Mouse (Mus musculus) kidney, adult 11 months (tissue): Measurements from ENCODE around the gene Hddc3.
"Not testable (repeated sequence)": the region's sequence is repeated elsewhere in the genome, so short reads cannot be mapped to it uniquely, and the experiment has no call there.

ENCODE experiments used
- DNase-seq: peaks from one replicate; pipeline ENCODE4 v3.0.0; 2022

Gene Hddc3

DNA sequence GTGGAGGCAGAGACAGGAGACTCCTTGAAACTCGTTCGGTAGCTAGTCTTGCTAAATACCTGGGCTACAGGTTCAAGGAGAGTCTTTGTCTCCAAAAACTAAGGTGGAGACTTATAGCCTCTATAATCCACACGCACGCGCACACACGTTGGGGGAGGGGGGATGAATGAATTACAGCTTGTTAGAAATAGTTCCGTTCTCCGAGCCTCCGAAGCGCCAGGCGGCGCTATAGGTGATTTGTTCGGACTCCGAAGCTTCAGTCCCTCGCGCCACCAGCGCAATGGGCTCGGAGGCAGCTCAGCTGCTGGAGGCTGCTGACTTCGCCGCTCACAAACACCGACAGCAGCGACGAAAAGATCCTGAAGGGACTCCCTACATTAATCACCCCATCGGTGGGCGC is at the start of gene Hddc3:
Gene Hddc3 (plus strand): TSS at position 247 of the 400 bp plus-strand sequence.
- peak; percentile 90 for DNase-seq

DNA sequence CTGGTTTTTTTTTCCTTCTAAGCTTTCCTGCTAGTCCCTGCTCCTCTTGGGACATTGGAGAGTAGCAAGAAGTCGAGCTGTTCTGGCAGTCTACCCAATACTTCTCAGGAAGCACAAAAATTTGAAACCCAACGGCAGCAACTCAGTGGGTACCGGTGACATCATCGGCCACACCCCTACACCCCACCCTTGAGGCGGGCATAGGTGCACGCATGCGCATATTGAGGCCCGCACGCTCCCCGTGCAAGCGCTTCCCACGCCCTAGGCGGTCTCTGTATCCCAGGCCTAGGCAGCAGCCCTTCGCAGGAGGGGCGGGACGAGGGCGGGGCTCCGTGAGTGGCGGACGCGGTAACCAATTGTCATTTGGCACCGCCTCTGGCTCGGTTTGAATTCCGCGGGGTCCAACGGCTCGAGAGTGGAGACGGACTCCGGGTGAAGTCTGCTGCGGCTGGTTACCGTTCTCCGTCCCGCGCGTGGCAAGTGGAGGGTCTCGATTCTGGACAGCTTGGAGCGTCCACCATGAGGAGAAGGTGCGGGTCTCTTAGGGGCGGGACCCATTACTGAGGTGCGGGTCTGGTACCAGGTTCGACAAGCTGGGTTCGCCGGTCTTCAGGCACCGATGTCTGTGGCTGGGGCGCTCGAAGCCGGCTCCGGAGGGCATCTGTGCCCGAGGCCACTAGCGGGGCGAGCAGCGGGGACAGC is 48.7 kb upstream of the Hddc3 start, which contains the start of gene Prc1:
Gene Prc1 (plus strand): TSS at position 389 of the 702 bp plus-strand sequence.
- DNase-seq = peak; percentile 99

DNA sequence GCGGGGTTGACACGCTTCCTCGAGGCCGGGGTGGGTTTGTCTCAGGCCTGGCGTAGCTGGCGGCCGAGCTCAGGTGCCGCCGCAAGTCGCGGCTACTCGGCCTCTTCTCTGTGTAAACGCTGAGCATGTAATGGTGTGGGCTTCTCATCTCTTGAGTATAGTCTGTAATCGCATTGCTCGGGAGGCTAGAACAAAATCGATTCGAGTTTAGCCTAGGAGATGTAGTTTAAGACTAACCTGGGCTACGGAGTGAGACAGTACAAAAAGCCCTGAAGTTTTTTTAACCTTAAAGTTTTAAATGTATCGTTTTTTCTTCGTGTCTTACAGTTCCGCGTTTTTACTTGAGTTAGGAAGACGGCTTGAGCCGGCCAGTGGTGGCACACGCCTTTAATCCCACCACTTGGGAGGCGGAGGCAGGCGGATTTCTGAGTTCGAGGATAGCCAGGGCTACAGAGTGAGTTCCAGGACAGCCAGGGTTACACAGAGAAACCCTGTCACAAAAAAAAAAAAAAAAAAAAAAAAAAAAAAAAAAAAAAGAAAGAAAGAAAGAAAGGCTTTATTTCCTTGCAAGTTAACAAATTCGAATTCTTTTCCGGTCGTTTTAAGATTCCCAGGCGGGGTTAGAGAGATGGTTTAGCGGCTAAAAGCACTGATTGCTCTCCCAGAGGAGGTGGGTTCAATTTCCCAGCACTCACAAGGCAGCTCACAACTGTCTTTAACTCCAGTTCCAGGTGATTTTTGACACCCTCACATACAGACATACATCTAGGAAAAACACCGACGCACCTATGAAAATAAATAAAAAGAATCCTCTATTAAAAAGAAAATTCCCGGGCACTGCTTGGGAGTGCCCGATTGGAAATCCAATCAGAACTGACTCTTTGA is 47.9 kb upstream of the Hddc3 start:
- DNase-seq = no peak

DNA sequence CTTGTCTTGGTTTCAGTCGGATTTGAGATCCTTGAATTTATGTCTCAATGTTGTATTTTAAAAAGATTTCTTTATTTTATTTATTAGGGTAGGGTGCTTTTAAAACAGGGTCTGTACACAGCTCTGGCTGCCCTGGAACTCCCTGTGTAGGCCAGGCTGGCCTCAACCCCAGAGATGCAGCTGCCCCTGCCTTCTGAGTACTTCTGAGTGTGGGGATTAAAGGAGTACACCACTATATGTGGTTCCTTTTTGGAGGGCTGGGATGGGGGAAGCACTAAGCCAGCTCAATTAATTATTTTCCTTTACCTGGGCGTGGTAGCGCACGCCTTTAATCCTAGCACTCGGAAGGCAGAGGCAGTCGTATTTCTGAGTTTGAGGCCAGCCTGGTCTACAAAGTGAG is 46.4 kb upstream of the Hddc3 start:
- DNase-seq = no peak

DNA sequence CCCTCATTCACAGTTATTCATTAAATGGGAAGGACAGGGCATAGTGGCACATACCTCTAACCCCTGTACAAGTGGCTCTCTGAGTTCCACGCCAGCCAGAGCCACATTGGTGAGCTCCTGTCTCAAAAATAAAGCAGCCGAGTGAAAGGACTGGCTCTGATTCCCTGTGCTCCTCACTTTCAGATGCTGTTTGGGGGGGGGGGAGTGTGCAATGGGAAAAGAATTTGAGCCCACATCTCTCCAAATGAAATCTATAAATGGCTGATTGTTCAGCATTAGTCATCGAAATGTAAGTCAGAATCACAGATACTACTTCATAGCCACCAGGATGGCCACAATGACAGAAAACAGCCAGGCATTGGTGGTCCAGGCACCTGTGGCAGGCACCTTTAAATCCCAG is 45.9 kb upstream of the Hddc3 start:
- DNase-seq = no peak

DNA sequence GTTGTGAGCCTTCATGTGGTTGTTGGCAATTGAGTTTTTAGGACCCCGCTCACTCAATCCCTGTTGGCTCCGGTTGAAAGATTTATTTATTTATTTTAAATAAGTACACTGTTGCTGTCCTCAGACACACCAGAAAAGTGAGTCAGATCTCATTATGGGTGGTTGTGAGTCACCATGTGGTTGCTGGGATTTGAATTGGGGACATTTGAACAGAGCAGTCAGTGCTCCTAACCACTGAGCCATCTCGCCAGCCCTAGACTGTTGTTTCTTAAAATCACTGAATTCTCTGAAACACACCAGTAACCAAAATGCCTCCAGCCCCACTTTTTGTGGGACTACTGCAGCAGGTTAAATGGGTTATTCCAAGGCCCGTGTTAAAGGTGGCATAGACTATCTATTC is 44.1 kb upstream of the Hddc3 start:
- no peak for DNase-seq

DNA sequence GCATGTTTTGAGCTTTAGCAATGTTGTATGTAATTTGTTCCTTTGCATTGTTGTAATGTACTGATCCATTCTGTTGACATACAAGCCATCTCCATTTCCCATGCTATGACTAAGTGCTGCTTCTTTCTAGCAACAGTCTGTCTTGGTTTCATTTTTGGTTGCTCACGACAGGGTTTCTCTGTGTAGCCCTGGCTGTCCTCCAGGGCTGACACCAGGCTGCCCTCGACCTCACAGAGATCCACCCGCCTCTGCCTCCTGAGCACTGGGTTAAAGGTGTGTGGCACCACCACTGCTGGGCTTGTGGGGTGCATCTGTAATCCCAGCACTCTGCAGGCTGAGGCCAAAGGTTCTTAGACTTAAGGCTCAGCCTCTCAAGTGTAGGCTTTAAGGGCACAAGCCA is 43.3 kb upstream of the Hddc3 start:
- no peak for DNase-seq

DNA sequence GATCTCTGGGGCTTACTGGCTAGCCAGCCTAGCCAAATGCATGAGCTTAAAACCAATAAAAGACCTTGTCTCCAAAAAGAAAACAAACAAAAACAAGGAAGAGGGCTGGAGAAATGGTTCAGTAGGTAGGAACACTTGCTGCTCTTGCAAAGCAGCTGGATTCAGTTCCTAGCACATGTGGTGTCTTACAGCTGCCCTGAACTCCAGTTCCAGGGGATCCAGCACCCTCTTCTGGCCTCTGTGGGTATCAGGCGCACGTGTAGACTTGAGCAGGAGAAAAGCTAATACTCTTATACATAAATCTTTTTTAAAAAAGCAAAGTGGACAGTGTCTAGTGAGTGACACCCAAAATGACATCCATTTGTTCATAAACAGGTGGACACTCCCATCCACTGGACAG is 41.4 kb upstream of the Hddc3 start:
- no peak for DNase-seq

DNA sequence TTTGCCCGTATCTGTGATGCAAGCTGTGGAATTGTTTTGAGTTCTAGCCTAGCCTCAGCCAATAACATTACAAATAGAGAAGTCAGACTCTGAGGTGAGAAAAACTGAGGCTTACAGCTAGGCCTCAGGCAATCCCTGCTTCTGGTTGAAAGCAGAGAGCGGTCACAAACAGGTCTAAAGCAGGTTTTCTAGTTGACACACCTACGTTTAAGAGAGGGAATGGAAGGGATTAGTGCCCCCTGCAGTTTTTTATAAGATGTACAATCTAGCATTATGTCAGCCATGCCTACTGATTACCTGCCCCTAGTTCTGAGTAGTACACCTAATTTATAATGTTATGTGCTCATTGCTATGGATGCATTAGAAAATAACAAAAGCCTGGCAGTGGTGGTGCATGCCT is 35.1 kb upstream of the Hddc3 start:
- DNase-seq = no peak

DNA sequence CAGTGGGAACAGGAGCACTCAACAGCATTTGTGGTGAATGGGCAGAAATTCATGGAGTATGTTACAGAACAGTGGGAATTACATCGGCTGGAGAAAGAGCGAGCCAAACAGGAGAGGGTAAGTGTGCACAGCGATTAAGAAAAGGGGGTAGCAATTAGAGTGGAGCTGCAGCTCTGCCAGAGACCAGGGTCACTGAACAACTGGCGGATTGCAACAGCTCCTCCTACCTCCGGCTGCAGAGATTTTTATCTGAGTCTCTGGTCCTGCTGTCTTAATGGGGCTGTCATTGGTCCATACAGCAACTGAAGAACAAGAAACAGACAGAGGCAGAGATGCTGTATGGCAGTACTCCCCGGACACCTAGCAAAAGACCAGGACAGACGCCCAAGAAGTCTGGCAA is 32.1 kb upstream of the Hddc3 start:
- DNase-seq = no peak

DNA sequence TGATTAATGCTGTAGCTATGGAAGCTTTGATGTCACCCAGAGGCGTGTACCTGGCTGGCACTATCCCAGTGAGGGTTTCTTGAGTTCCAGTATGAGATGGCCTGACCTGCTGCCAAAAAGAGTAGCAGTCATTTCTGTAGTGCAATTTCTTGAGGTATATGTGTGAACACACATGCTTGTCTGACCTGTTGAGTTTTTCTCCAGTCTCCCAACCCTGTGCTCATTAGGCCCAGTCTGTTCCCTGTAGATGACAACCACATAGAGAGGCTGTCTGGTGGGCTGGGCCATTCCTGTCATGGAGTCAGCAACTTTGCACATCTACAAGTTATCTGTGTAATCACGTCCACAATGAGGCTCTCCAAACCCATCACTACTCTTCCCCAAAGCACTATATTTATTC is 27.2 kb upstream of the Hddc3 start:
- no peak for DNase-seq

DNA sequence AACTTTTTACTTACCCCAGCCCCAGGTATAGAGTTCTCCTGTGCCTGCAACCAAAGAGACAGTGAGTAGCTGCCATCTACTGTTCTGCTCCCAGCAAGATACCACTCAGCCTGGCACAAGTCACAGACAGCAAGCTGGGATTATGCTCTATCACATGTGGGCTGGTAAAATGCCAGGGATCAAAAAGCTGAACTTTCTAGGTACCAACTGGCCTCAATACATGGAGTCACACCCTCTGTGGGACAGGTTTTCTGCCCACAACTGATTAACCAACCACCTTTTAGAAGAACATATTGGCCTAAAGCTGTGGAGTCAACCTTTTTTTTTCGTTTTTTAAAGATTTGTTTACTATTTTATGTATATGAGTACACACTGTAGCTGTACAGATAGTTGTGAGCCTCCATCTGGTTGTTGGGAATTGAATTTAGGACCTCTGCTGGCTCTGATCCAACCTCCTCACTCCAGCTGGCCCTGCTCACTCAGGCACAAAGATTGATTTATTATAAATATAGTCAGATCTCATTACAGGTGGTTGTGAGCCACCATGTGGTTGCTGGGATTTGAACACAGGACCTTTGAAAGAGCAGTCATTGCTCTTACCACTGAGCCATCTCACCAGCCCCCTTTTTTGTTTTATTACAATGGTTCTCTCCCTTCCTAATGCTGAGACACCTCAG is 25.3 kb upstream of the Hddc3 start:
- DNase-seq = no peak

DNA sequence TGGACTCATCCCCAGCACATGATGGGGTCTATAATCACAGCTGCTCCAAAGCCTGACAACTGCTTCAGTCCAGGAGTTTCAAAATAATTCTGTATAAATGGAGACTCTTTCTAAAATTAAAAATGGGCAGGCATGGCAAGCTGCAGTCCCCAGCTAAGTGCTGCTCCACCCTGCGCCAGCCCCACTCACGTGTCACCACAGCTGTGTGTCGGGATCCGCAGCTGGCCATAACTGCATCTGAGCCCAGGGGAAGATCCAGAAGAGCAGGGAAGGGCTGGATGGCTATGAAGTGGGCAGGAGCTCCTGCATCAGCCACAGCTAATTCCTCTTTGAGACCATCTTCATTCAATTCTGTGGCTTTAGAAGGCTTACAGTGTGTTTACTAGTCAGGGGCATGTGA is 24.2 kb upstream of the Hddc3 start:
- DNase-seq = no peak

DNA sequence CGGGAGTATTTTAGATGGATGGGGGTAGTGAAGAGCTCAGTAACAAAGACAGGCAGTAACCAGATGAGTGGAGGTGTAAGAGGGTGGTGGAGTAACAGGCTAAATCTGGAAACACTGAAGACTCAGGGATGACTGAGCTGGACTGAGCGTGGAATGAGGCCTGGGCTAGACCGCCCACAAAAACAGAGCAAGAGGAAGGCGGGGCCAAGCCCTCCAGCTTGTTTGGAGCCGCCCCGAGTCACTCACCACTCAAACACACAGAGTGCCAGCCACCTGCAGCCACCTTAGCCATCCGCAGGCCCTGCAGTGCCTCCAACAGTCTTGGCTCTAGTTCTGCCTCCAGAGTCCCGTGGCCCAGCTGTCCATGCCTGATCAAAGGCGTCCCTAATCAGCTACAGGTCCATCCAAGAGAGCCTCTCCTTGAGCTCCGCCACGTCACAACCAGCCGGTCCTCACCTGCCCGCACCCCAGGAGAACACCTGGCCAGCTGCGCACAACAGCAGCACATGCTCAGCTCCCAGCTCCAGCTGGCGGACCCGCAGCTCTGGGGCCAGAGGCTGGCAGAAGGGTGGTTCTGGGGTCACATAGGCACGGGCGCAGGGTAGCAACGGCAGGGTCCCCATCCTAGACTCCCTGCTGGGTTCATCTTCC is 22.9 kb upstream of the Hddc3 start:
- no peak for DNase-seq

DNA sequence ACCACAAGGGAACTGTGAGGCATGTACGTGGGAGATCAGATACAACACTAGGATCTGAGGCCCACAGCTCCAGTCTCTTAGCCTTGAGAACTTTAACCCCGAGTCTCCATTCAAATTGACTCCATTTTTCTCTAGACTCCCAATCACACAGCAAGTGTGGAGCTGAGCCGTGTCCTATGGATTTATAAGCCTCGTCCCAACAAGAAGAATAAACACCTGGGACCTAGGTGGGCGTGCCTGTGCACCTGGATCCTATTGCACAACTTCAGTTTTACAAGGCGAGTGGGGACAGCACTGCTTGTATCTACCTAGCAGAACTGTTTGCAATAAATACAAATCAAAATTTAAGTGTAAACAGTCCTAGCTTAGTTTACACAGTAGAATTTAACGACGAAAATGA is 19.6 kb upstream of the Hddc3 start:
- no peak for DNase-seq

DNA sequence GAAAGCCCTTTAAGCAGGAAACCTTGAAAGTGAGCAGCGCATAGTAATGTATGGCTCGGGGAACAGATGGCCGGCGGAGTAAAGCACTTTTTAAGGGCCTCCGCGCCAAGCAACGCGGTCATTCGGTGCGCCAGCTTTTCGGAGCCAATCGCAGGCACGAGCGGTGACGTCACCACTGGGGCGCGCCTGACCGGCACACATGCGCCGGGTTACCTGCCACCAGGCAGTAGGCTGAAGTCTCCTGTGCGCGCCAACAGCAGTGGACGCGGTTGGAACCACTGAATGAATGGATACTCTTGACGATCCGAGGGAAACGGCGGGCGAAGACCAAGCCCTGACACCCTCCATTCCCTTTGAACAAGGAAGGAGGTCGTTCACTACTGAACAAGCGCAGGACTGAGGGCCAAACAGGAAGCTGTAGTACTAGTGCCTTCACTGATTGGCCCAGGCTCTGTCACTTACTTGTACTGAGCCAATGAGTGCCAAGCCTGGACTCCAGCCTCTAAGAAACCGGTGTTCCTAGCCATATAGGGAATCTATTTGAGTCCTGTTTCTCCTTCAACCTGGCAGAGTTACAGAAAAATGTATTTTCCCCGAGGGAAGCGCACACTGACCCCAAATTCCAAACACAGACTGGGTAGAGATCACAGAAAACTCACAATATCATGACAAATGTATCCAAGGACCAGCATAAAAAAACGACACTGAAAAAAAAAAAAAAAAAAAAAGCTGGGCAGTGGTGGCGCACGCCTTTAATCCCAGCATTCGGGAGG is 18.7 kb upstream of the Hddc3 start, which contains the start of gene Rccd1:
Gene Rccd1 (minus strand): TSS at position 412 of the 773 bp plus-strand sequence.
- peak; percentile 96 for DNase-seq

DNA sequence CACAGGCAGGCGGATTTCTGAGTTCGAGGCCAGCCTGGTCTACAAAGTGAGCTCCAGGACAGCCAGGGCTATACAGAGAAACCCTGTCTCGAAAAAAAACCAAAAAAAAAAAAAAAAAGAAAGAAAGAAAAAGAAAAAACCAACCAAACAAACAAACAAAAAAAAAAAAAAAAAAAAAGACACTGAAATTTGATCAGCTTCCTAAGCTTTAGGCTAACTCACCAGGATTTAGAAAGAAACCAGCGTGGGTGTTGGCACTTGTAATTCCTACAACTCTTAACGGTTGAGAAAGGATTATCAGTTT is 18.1 kb upstream of the Hddc3 start:
- DNase-seq = not testable (repeated sequence)

DNA sequence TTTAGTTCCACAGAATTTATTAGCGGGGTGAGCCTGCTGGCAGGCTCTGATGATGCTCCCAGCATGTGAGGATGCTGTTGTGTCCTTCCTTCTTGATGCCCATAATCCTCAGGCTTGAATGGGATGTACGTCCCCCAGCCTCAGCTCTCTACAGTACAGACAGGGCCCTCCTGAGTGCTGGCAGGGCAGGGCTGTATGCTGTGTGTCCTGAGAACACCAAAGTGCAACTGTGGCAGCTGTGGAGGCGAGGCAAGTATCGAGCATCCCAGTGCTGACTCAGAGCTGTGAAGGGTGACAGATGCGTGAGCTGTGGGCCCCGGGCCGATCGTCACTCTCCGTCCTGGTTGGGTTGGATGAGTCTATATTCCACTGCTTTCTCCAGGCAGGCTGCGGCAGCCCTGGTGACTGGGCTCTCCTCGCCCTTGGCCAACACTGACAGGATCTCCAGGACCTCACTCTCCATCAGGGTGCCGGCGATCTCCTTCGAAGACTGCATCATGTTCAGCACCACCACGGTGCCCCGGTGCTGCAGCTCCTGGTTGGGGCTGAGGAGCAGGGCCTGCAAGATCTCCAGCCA is 17.5 kb upstream of the Hddc3 start:
- no peak for DNase-seq

DNA sequence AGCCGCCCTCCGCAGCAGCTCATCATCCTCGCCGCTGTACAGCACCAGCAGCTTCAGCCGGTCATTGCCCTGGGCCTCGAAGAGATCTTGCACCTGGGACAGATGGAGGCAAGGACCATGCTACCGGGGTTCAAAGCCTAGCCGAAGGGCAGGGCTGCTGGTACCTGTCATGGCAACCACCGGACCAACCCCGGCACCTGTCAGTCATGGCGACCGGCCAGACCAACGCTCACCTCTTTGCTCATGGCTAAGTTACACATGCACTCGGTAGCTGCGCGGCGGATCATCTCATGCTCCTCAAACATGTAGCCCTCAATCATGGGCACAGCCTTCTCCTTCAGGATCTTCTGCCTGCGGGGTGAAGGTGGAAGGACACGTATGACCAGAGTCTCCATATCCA is 16.8 kb upstream of the Hddc3 start:
- no peak for DNase-seq

DNA sequence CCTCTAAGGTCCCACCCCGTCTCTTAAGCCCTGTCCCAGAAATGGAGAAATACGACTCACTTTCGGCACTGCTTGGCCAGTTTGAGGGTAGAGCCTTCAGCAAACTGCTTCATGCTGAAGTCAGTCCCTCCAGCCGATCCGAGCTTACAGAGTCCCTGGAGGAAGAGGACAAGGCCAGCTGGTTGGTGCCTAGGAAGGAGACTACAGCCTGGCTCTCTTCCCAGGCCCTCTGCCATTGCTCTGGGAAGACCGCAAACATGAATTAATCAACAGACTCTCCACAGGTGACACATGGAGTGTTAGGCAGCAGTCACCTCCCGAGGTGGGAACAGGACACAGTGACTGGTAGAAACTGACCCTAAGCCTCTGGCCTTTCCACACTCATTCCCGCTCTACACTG is 12.6 kb upstream of the Hddc3 start:
- no peak for DNase-seq

DNA sequence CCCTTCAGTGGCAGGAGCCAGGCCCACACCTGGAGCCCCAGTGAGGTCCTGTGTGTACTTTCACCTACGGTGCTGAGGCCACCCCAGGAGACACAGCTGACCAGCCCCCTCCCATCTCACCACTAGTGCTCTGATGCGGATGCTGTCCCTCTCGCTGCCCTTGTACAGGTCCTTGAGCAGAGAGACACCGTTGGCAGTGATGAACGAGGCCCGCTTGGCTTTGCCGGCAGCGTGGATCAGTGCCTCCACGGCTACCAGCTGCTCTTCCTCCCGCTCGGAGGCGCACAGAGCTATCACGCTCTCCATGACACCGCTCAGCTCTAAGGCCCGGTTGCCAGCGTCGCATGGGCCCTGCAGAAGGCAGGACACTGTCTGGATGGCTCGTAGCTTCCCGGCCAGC is 11.5 kb upstream of the Hddc3 start:
- DNase-seq = no peak

DNA sequence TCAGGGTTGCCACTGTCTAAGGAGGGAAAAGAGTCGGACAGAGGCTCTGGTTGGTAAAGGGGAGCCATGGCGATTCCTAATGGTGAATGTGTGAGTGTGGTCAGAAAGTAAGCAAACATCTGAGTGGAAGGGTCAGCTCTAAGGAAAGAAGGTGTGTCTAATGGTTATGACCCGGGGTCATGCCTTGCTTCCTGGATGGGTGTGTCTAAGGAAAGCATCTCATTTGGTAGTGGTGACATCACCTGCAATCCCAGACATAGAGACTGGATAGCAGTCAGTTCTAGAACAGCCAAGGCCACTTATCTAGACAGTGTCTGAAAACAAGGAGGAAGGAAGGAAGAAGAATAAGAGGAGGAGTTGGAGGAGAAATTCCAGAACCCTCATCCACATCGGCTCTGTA is 8.1 kb upstream of the Hddc3 start:
- no peak for DNase-seq
